Mouse (Mus musculus): Measurements from ENCODE around the gene Sbno1. TPM values are rescaled to one million over a fixed set of nuclear protein-coding genes. Genes with fewer than 3 reads are reported as not detected.

Sbno1 gene
- total and polyA plus RNA-seq, 3 experiments: 32.4 to 500 (median 38.8) TPM

GRCm38 (mm10) chr5:124330086-124330485, 95.7 kb downstream of the Sbno1 start:
- no peak for DNase-seq (ENCODE audit: low read depth, low spot score)
- TF ChIP-seq ETS1 (IDR thresholded peaks at IDR 0.05; ENCODE audit: low read depth, low read length): no peak
- peaks cover 4 to 9% of the 10 kb centered on the region in 2 experiments for H3K4me1 ChIP-seq (ENCODE audit: control insufficient read depth in 1 of 2, insufficient read depth in 2 of 2, low read length in 2 of 2)
- peaks cover 0 to 17% of the 10 kb centered on the region in 2 experiments; a peak in 2 of 4 replicates for H3K36me3 ChIP-seq (ENCODE audit: control insufficient read depth in 1 of 2, insufficient read depth in 2 of 2, low read length in 2 of 2)
- no peaks in the 10 kb centered on the region for H3K9me3 ChIP-seq (replicated peaks; ENCODE audit: insufficient read depth, low read length)
- no peak overlapping the region for H3K27ac ChIP-seq (ENCODE audit: control insufficient read depth, low read depth, low read length)
- H3K79me2 ChIP-seq (ENCODE audit: control insufficient read depth, insufficient read depth, low read length, poor library complexity): peaks cover 13% of the 10 kb centered on the region
- no peak overlapping the region for H3K9ac ChIP-seq (ENCODE audit: control insufficient read depth, low read depth, low read length, poor library complexity, severe bottlenecking)
- no peaks in the 10 kb centered on the region for H3K27me3 ChIP-seq (ENCODE audit: control insufficient read depth in 1 of 2, insufficient read depth in 2 of 2, low read length in 2 of 2)
- H3K4me3 ChIP-seq (ENCODE audit: control insufficient read depth in 1 of 2, insufficient read depth in 1 of 2, low read depth in 2 of 2, low read length in 2 of 2): no peak overlapping the region

GRCm38 (mm10) chr5:124327510-124328364, 98.1 kb downstream of the Sbno1 start, which contains the start of the genes Mphosph9 and 2810006K23Rik:
Gene Mphosph9, minus strand, starts transcription at chr5:124327972.
Gene 2810006K23Rik, plus strand, starts transcription at chr5:124328089.
- peak within 1 kb of the TSS; percentile 89 to 94 for H3K4me3 ChIP-seq (ENCODE audit: control insufficient read depth in 1 of 2, insufficient read depth in 1 of 2, low read depth in 2 of 2, low read length in 2 of 2)
- no peaks in the 10 kb centered on the region for H3K27me3 ChIP-seq (ENCODE audit: control insufficient read depth in 1 of 2, insufficient read depth in 2 of 2, low read length in 2 of 2)
- peak within 1 kb of the TSS; percentile 97 for H3K27ac ChIP-seq (ENCODE audit: control insufficient read depth, low read depth, low read length)
- H3K9me3 ChIP-seq (replicated peaks; ENCODE audit: insufficient read depth, low read length): no peaks in the 10 kb centered on the region
- H3K9ac ChIP-seq (ENCODE audit: control insufficient read depth, low read depth, low read length, poor library complexity, severe bottlenecking): peak within 1 kb of the TSS; percentile 92
- DNase-seq (ENCODE audit: low read depth, low spot score): peak; percentile 100
- peaks cover 0 to 17% of the 10 kb centered on the region in 2 experiments; a peak in 2 of 4 replicates for H3K36me3 ChIP-seq (ENCODE audit: control insufficient read depth in 1 of 2, insufficient read depth in 2 of 2, low read length in 2 of 2)
- peaks cover 4 to 9% of the 10 kb centered on the region in 2 experiments for H3K4me1 ChIP-seq (ENCODE audit: control insufficient read depth in 1 of 2, insufficient read depth in 2 of 2, low read length in 2 of 2)
- peaks cover 13% of the 10 kb centered on the region for H3K79me2 ChIP-seq (ENCODE audit: control insufficient read depth, insufficient read depth, low read length, poor library complexity)
- TF ChIP-seq BHLHE40 (IDR thresholded peaks at IDR 0.05; ENCODE audit: borderline replicate concordance, low read depth, low read length) (peak; percentile 72; the same call in 1 of the 2 replicates), MXI1 (IDR thresholded peaks at IDR 0.05; ENCODE audit: low read depth, low read length) (peak; percentile 36), TAL1 (IDR thresholded peaks at IDR 0.05; ENCODE audit: low read length) (no peak), RCOR1 (IDR thresholded peaks at IDR 0.05; ENCODE audit: low read depth, low read length) (no peak), POLR2A (IDR thresholded peaks at IDR 0.05; ENCODE audit: control insufficient read depth in 1 of 2, insufficient read depth in 1 of 2, low read depth in 1 of 2, low read length in 2 of 2, poor library complexity in 1 of 2) (peak; percentile 99 to 100), ELF1 (IDR thresholded peaks at IDR 0.05; ENCODE audit: low read depth, low read length) (peak; percentile 68), JUND (IDR thresholded peaks at IDR 0.05; ENCODE audit: low read depth, low read length) (no peak), EP300 (IDR thresholded peaks at IDR 0.05; ENCODE audit: low read depth in 1 of 2, low read length in 2 of 2) (no peak), MYB (IDR thresholded peaks at IDR 0.05; ENCODE audit: low read depth, low read length) (peak; percentile 85), ETS1 (IDR thresholded peaks at IDR 0.05; ENCODE audit: low read depth, low read length) (peak; percentile 23; the same call in 1 of the 2 replicates), GATA1 (IDR thresholded peaks at IDR 0.05; ENCODE audit: low read depth, low read length) (no peak), E2F4 (IDR thresholded peaks at IDR 0.05; ENCODE audit: borderline replicate concordance, low read depth, low read length) (no peak), TCF12 (IDR thresholded peaks at IDR 0.05; ENCODE audit: low read depth, low read length) (0 out of 2 replicates have a peak, but pooled peaks have one; percentile 14), MYC (IDR thresholded peaks at IDR 0.05; ENCODE audit: low read depth, low read length) (peak; percentile 34; the same call in 1 of the 2 replicates), ZKSCAN1 (IDR thresholded peaks at IDR 0.05; ENCODE audit: low read depth, low read length) (no peak), MEF2A (IDR thresholded peaks at IDR 0.05; ENCODE audit: extremely low read depth, insufficient replicate concordance, low read depth, low read length, poor library complexity, severe bottlenecking) (no peak), USF2 (IDR thresholded peaks at IDR 0.05; ENCODE audit: borderline replicate concordance in 1 of 2, insufficient read depth in 1 of 2, low read depth in 1 of 2, low read length in 2 of 2) (no peak), RAD21 (IDR thresholded peaks at IDR 0.05; ENCODE audit: low read depth, low read length) (no peak), POLR2AphosphoS2 (IDR thresholded peaks at IDR 0.05; ENCODE audit: low read length) (peak; percentile 99), CHD1 (IDR thresholded peaks at IDR 0.05; ENCODE audit: low read depth, low read length) (no peak; the same call in 1 of the 2 replicates), UBTF (IDR thresholded peaks at IDR 0.05; ENCODE audit: borderline replicate concordance, insufficient read depth, low read depth, low read length) (no peak), HCFC1 (IDR thresholded peaks at IDR 0.05; ENCODE audit: low read depth, low read length) (peak; percentile 75; the same call in 1 of the 2 replicates), NRF1 (IDR thresholded peaks at IDR 0.05; ENCODE audit: insufficient read depth, low read depth, low read length, poor library complexity, severe bottlenecking) (peak; percentile 85), USF1 (IDR thresholded peaks at IDR 0.05; ENCODE audit: low read depth, low read length) (peak; percentile 67; the same call in 1 of the 2 replicates), CHD2 (IDR thresholded peaks at IDR 0.05; ENCODE audit: low read length) (peak; percentile 79), TBP (IDR thresholded peaks at IDR 0.05; ENCODE audit: low read depth, low read length) (peak; percentile 98), GABPA (IDR thresholded peaks at IDR 0.05; ENCODE audit: low read depth, low read length) (no peak), KAT2A (conservative IDR thresholded peaks at IDR 0.05; ENCODE audit: low read depth, low read length) (no peak; the same call in 1 of the 2 replicates)

Data from MEL (cell line).